Mouse (Mus musculus): ENCODE results near the gene Lhx8. TPM values are rescaled to one million over a fixed set of nuclear protein-coding genes. Genes with fewer than 3 reads are reported as not detected.

Lhx8 gene
- total RNA-seq (2023): not detected

DNA sequence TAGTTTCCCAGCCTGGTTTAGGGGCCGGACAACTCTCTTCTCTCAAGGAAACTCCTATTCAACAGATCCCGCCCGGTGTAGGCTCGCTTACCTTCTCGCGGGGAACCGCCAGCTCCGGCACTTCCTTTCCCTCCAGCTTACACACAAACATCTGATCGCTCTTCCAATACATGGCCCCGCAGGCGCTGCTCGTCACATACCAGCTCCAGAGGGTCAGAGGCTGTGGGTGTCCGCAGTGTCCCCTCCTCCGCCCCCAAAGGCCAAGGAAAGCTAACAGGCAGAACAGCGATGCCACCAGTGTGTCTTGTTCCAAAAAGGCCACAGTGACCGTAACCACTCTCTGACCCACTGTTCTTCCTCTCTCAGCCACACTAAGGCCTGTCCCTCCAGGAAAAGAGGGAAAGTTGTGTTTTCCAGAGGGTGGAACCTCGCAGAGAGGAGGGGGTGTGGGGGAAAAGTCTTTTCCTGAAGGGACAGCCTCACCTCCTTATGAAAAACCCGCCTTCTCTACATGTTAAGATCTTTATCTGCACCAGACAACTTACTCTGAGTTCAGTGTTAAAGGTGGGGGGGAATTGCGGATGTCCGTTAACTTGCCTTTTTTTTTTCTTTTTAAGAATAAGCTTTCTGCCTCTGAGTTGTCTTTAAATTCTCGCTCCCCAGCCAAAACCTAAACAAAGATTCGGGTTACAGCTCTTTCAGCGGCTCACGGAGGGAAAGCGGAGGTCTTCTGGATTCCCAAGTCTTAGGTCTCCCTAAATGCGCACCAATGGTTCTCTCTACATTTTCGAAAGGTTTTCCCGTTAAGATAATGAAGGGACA is at the start of gene Lhx8:
TSS of gene Lhx8 (minus strand) at position 479 of the 822 bp plus-strand sequence.

